Mouse (Mus musculus) retina, postnatal 7 days (tissue): Measurements from ENCODE around the gene Dmrt2.

Experiments used
- DNase-seq: peaks from one replicate; pipeline ENCODE4 v3.0.0-alpha.2; 2012; ENCODE audit warnings: low read depth, low spot score

Dmrt2 gene

GRCm38 (mm10) chr19:25675866-25676440 lies 3.7 kb downstream of the Dmrt2 start:
- no peak for DNase-seq

GRCm38 (mm10) chr19:25698850-25699249 lies 26.6 kb downstream of the Dmrt2 start:
- DNase-seq, result no peak

DNA sequence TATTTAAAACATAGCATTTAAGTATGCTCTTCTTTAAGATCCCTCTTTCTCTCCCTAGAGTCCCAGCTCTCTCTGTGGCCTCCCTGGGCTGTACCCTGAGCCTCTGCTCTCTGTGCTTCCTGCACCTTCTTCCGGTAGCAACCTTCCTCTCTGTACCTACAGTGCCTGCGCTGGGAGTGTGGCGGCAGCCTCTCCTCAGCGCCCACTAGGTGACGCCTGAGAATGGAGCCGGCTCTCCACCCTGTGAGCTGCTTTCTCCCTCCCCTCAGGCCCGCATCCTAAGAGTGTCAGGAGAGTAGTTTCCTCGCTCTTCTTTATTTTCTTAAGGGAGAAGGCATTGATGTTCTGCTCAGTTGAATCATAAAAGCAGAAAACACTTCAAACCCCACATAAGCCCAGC lies 41.2 kb downstream of the Dmrt2 start:
- no peak for DNase-seq

GRCm38 (mm10) chr19:25714927-25715326 lies 42.7 kb downstream of the Dmrt2 start:
- DNase-seq, result no peak

DNA sequence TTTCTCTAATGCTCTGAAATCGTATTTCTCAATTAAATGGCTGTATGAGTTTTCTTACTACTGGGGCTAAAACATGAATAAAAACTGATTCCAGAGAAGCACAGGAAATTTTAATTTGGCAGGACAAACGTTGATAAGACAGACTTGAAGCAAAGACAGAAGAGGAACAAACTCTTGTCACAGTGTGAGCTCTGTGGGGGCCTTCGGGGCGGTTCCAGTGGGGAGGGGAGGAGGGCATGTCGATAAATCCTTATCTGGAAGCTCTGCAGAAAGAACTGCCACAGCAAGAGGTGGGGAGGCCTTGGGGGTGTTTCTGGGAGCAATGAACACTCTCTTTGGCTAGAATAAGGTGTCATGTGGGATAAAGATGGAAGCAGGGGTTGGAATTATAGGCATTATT lies 50.4 kb downstream of the Dmrt2 start:
- DNase-seq, result no peak
